Mouse (Mus musculus) erythroblast, embryonic 14.5 days (primary cell): ENCODE results near the gene Ppp5c.

Experiments
- GATA1 ChIP-seq: IDR thresholded peaks from 2 replicates; pipeline ENCODE4 v1.6.1; 2012; ENCODE audit warnings: low read length, inconsistent platforms, mixed read lengths
- TAL1 ChIP-seq: IDR thresholded peaks from 3 replicates; pipeline ENCODE4 v1.6.1; 2012; ENCODE audit warnings: low read length, inconsistent platforms, mixed read lengths

DNA sequence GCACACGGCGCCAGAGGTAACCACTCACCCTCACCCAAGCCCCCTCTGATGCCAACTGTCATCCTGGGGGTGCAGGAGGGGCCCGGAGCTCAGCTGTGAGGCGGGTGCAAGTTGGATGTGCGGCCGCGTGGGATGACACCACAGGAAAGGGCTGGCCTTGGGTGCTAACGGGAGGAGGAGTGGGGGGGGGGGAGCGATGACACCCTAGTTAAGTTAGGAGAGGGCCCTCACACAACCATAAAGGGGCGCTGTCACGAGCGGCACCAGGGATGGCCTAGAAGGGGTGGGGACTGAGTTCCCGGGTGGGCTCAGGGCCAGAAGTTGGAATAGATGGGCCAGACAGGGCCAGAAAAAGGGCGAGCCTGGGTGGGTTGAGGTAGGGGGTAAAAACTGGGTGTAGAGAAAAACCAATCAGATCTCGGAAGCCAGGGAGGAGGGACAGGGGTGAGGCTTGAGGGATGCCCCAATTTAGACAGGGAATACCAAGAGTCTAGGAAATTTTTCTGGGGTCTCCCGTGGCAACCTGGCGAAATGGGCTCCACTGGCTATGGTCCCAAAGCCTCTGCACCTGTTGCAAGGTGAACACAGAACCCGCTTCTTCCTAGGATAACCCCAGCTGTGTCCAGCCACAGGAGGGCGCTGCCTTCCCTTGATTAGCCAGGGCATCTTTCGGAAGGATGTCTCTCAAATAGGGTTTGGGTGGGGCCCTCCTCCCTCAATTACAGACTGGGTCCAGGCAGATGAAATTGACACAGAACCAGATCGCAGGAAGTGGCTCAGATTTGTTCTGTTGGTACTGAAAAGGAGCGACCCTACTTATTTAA, 33.3 kb upstream of the Ppp5c start:
- no peak for TF ChIP-seq GATA1
- no peak for TF ChIP-seq TAL1
